In genomic region chr11:90356495-90357304, GRCm38 (mm10) we compare ENCODE assay signal across 9 mouse cellular contexts. TPM values are rescaled to one million over a fixed set of nuclear protein-coding genes. Genes with fewer than 3 reads are reported as not detected.
A peak's percentile ranks its signal among the peaks of the same experiment; 100 is the strongest.
DNase-seq lines count a peak whose midpoint lies in the region; ATAC-seq lines count a peak whose summit lies in the region.
"Had no signal": no experiment of that assay in that cellular context is flagged by ENCODE, and none has a peak within 500 bp of the region (broad histone marks: within the 10 kb centered on the region; RNA-seq: fewer than 3 reads in every experiment).

No protein-coding gene starts in this region.

- DNase-seq in adrenal gland, postnatal 14 days, result peak; percentile 37
- no peak for DNase-seq in adrenal gland, adult 18-20 months (ENCODE audit: low spot score in 2 of 2)
- no peak for DNase-seq in neural tube, embryonic 10.5 days (ENCODE audit: extremely low spot score, low spot score)
- DNase-seq in left cerebral cortex, postnatal 4 days, result no peak
- DNase-seq in cerebellum, postnatal 4 days (ENCODE audit: low spot score in 2 of 2), result no peak
- no peak for DNase-seq in gastrocnemius, postnatal 25 days
- DNase-seq: spleen, adult 18-20 months had no signal

- H3K36me3 ChIP-seq in neural tube, embryonic 13.5 days, result no peaks in the 10 kb centered on the region
- H3K36me3 ChIP-seq in limb, embryonic 12.5 days, result no peaks in the 10 kb centered on the region

- ATAC-seq in neural tube, embryonic 13.5 days (ENCODE audit: low read depth), result peak; percentile 61
- ATAC-seq in limb, embryonic 12.5 days (ENCODE audit: insufficient number of reproducible peaks, insufficient read depth, low FRiP score, low TSS enrichment, low read depth), result peak; percentile 77

- intact Hi-C loops in left cerebral cortex, postnatal 4 days (cut with DNase I), result no loop called here

- peak overlapping the region; percentile 14; the same call in 1 of the 2 replicates for H3K4me2 ChIP-seq in neural tube, embryonic 13.5 days
- peak overlapping the region; percentile 27 for H3K4me2 ChIP-seq in limb, embryonic 12.5 days

- no peaks in the 10 kb centered on the region for H3K9me3 ChIP-seq in neural tube, embryonic 13.5 days
- no peaks in the 10 kb centered on the region for H3K9me3 ChIP-seq in limb, embryonic 12.5 days

- H3K27me3 ChIP-seq in neural tube, embryonic 13.5 days, result no peaks in the 10 kb centered on the region
- H3K27me3 ChIP-seq in limb, embryonic 12.5 days, result no peaks in the 10 kb centered on the region

- peaks cover 21% of the 10 kb centered on the region for H3K4me1 ChIP-seq in neural tube, embryonic 13.5 days (replicated peaks)
- peaks cover 34% of the 10 kb centered on the region for H3K4me1 ChIP-seq in limb, embryonic 12.5 days (replicated peaks)

- H3K27ac ChIP-seq in neural tube, embryonic 13.5 days (replicated peaks), result no peak overlapping the region
- peak overlapping the region; percentile 41; the same call in 1 of the 2 replicates for H3K27ac ChIP-seq in limb, embryonic 12.5 days

- 18% methylated on average over 9 of the region's 9 CpGs for WGBS in neural tube, embryonic 13.5 days
- WGBS in limb, embryonic 12.5 days, result 13% methylated on average over 9 of the region's 9 CpGs

- no peak overlapping the region for H3K4me3 ChIP-seq in neural tube, embryonic 13.5 days
- no peak overlapping the region for H3K4me3 ChIP-seq in limb, embryonic 12.5 days (replicated peaks)

- H3K9ac ChIP-seq in neural tube, embryonic 13.5 days, result no peak overlapping the region
- H3K9ac ChIP-seq in limb, embryonic 12.5 days (replicated peaks), result no peak overlapping the region

RNA-seq across cellular contexts. Expression of gene Hlf, which starts 34.0 kb away (rescaled TPM):
- total RNA-seq in adrenal gland, postnatal 14 days (2021), result 28.2 and 29.1 TPM in 2 replicates
- 10 to 100 TPM in 1 of 2 experiments, 1 to 10 TPM in 1; 8.9 to 14.8 TPM for total RNA-seq in adrenal gland, adult 18-20 months (2021)
- polyA plus RNA-seq in neural tube, embryonic 13.5 days (2015; fragmentation: Nextera tagmentation; extraction: Ambion mirVana), result 3.3 TPM in 2 replicates
- polyA plus RNA-seq in limb, embryonic 12.5 days (2016; fragmentation: Nextera tagmentation; extraction: Ambion mirVana), result 0.41 and 0.49 TPM in 2 replicates
- total RNA-seq in left cerebral cortex, postnatal 4 days (2021), result 10 to 100 TPM; 24.6 to 26.3 TPM
- 1 to 10 TPM; 3.3 to 5.4 TPM for total RNA-seq in gastrocnemius, postnatal 25 days (2021)
